Mouse (Mus musculus): ENCODE results near the gene Gm5447. TPM values are rescaled to one million over a fixed set of nuclear protein-coding genes. Genes with fewer than 3 reads are reported as not detected.

Gene Gm5447
- polyA plus RNA-seq, 1 experiment: not detected

DNA sequence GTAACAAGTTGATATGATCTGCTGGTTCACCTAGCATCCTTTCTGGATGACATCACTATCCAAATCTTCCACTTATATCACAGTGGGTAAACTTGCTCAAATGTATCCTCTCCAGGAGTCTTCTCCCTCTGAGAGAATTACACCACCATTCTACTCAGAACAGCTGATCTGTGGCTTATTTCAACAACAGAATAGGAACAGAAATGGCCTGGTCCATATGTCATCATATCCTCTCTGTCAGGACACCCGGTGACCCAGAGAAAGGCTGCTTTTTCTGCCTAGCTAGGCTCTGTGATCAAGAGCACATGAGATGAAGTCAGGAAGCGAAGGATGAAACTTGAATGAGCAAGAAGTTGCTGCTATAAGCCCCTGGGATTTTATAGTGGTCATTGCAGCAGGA, 13.7 kb downstream of the Gm5447 start:
- no peaks in the 10 kb centered on the region for H3K27me3 ChIP-seq (ENCODE audit: control insufficient read depth, insufficient read depth, low read length, poor library complexity, severe bottlenecking)
- H3K9ac ChIP-seq (ENCODE audit: low read depth, poor library complexity, severe bottlenecking): no peak overlapping the region

DNA sequence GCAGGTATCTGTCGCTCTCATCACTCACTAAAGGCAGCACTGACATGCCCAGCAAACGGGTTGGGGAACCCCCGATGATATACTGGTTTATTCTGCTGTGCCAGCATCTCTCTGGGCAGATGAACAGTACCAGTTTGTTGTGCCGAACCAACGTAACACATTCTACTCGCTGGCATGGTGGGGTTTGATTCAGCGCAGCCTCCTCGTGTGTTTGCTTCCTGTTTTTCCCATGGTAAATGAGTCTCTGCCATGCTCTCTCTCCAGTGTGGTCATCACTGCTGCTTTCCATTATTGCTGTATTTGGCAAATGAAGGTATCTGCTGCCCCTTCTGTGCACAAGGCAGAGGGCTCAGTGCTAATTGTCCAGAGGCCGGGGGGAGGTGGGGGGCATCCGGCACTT, 15.7 kb downstream of the Gm5447 start:
- Histone ChIP-seq H3K4me3 (ENCODE audit: low read depth, low read length) (no peak overlapping the region), H3K36me3 (ENCODE audit: control insufficient read depth, insufficient read depth, low read length, poor library complexity, severe bottlenecking) (no peaks in the 10 kb centered on the region), H3K9me3 (replicated peaks; ENCODE audit: control insufficient read depth, insufficient read depth, low read length, poor library complexity, severe bottlenecking) (no peaks in the 10 kb centered on the region), H3K4me1 (ENCODE audit: control insufficient read depth, insufficient read depth, low read length) (no peaks in the 10 kb centered on the region), H3K9ac (ENCODE audit: low read depth, poor library complexity, severe bottlenecking) (no peak overlapping the region), H3K27ac (ENCODE audit: insufficient read depth, low read length) (no peak overlapping the region), H3K27me3 (ENCODE audit: control insufficient read depth, insufficient read depth, low read length, poor library complexity, severe bottlenecking) (no peaks in the 10 kb centered on the region)
- TF ChIP-seq CTCF (IDR thresholded peaks at IDR 0.05; ENCODE audit: low read depth, low read length) (no peak), EP300 (IDR thresholded peaks at IDR 0.05; ENCODE audit: insufficient read depth, low read depth, low read length) (no peak), POLR2A (IDR thresholded peaks at IDR 0.05; ENCODE audit: insufficient read depth, low read length) (no peak)

More for the DNA sequence above, 13.7 kb downstream of the Gm5447 start:
- TF ChIP-seq EP300 (IDR thresholded peaks at IDR 0.05; ENCODE audit: insufficient read depth, low read depth, low read length) (no peak), CTCF (IDR thresholded peaks at IDR 0.05; ENCODE audit: low read depth, low read length) (no peak), POLR2A (IDR thresholded peaks at IDR 0.05; ENCODE audit: insufficient read depth, low read length) (no peak)
- Histone ChIP-seq H3K27ac (ENCODE audit: insufficient read depth, low read length) (no peak overlapping the region), H3K36me3 (ENCODE audit: control insufficient read depth, insufficient read depth, low read length, poor library complexity, severe bottlenecking) (no peaks in the 10 kb centered on the region), H3K4me3 (ENCODE audit: low read depth, low read length) (no peak overlapping the region), H3K9me3 (replicated peaks; ENCODE audit: control insufficient read depth, insufficient read depth, low read length, poor library complexity, severe bottlenecking) (no peaks in the 10 kb centered on the region), H3K4me1 (ENCODE audit: control insufficient read depth, insufficient read depth, low read length) (no peaks in the 10 kb centered on the region)

DNA sequence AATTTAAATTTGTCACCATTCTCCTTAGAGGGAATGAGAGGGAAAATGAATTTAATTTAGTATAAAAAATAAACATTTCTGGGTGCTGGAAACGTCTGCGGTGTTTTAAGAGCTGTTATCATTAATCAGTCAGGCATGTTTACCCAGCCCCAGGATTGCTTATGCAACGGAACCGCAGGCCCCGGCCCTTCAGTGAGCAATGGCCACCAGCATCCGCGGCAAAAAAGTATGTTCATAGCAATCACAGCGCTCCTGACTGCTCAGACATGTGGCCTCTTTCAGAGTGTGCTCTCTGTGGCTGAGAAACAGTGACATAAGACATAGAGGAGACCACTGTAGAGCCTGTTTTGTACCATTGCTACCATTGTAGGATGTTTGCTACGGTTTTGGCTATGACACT, 16.2 kb downstream of the Gm5447 start:
- no peak overlapping the region for H3K27ac ChIP-seq (ENCODE audit: insufficient read depth, low read length)
- no peak for TF ChIP-seq POLR2A (IDR thresholded peaks at IDR 0.05; ENCODE audit: insufficient read depth, low read length)
- no peak for TF ChIP-seq CTCF (IDR thresholded peaks at IDR 0.05; ENCODE audit: low read depth, low read length)
- no peak for TF ChIP-seq EP300 (IDR thresholded peaks at IDR 0.05; ENCODE audit: insufficient read depth, low read depth, low read length)

DNA sequence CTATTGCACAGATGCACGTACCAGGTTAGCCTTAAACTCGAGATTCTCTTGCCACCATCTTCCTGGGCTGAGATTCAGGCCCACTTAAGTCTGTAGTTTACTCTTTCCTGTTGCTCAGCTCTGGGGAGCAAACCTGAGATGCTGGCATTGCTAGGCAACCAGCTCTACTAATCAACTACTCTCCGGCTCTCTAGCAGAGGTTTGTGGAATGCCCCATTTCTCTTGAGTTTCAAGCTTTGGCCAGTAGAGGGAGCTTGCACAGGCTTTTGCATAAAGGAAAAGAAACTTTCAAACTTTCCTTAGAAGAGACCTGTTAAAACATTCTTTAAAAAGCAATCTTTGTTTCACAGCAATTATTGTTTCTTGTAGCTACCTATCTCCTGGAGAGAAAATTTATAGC, 19.8 kb downstream of the Gm5447 start:
- H3K27me3 ChIP-seq (ENCODE audit: control insufficient read depth, insufficient read depth, low read length, poor library complexity, severe bottlenecking): no peaks in the 10 kb centered on the region
- no peak for TF ChIP-seq POLR2A (IDR thresholded peaks at IDR 0.05; ENCODE audit: insufficient read depth, low read length)
- no peak for TF ChIP-seq EP300 (IDR thresholded peaks at IDR 0.05; ENCODE audit: insufficient read depth, low read depth, low read length)
- TF ChIP-seq CTCF (IDR thresholded peaks at IDR 0.05; ENCODE audit: low read depth, low read length): no peak
- H3K9ac ChIP-seq (ENCODE audit: low read depth, poor library complexity, severe bottlenecking): no peak overlapping the region
- no peak overlapping the region for H3K4me3 ChIP-seq (ENCODE audit: low read depth, low read length)
- H3K27ac ChIP-seq (ENCODE audit: insufficient read depth, low read length): no peak overlapping the region
- H3K36me3 ChIP-seq (ENCODE audit: control insufficient read depth, insufficient read depth, low read length, poor library complexity, severe bottlenecking): no peaks in the 10 kb centered on the region
- no peaks in the 10 kb centered on the region for H3K9me3 ChIP-seq (replicated peaks; ENCODE audit: control insufficient read depth, insufficient read depth, low read length, poor library complexity, severe bottlenecking)
- no peaks in the 10 kb centered on the region for H3K4me1 ChIP-seq (ENCODE audit: control insufficient read depth, insufficient read depth, low read length)

More for the DNA sequence above, 16.2 kb downstream of the Gm5447 start:
- Histone ChIP-seq H3K9me3 (replicated peaks; ENCODE audit: control insufficient read depth, insufficient read depth, low read length, poor library complexity, severe bottlenecking) (no peaks in the 10 kb centered on the region), H3K9ac (ENCODE audit: low read depth, poor library complexity, severe bottlenecking) (no peak overlapping the region), H3K4me3 (ENCODE audit: low read depth, low read length) (no peak overlapping the region), H3K36me3 (ENCODE audit: control insufficient read depth, insufficient read depth, low read length, poor library complexity, severe bottlenecking) (no peaks in the 10 kb centered on the region), H3K27me3 (ENCODE audit: control insufficient read depth, insufficient read depth, low read length, poor library complexity, severe bottlenecking) (no peaks in the 10 kb centered on the region), H3K4me1 (ENCODE audit: control insufficient read depth, insufficient read depth, low read length) (no peaks in the 10 kb centered on the region)

DNA sequence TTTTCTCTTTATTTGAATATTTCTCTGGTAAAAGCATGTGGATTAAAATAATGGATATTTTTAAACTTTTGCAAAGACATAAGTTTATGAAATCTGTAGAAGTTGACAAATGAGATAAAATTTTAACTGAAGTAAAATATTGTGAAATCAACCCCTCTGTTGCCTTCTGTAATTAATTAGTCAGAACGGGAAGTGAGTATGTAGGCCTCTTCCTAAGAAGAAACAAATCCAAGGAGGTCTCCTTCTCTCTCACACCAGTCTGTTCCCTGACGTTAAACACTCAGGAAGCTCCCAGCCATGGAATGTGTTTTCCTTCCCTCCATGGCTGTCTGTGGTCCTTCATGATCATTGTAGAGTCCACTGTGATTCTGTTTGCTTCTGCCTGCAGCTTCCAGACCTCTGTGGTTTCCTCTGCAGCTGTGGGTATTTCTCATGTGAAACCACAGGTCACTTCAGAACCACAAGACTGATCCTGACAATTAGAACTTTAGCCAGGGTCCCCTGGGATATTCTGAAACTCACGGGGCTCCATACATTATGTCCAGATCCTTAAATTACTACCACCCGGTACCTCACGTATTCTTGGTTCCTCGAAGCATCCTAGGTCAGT, 20.4 kb downstream of the Gm5447 start:
- H3K36me3 ChIP-seq (ENCODE audit: control insufficient read depth, insufficient read depth, low read length, poor library complexity, severe bottlenecking): no peaks in the 10 kb centered on the region
- H3K9ac ChIP-seq (ENCODE audit: low read depth, poor library complexity, severe bottlenecking): no peak overlapping the region
- H3K27ac ChIP-seq (ENCODE audit: insufficient read depth, low read length): no peak overlapping the region
- TF ChIP-seq EP300 (IDR thresholded peaks at IDR 0.05; ENCODE audit: insufficient read depth, low read depth, low read length): no peak
- TF ChIP-seq POLR2A (IDR thresholded peaks at IDR 0.05; ENCODE audit: insufficient read depth, low read length): no peak
- H3K27me3 ChIP-seq (ENCODE audit: control insufficient read depth, insufficient read depth, low read length, poor library complexity, severe bottlenecking): no peaks in the 10 kb centered on the region
- H3K9me3 ChIP-seq (replicated peaks; ENCODE audit: control insufficient read depth, insufficient read depth, low read length, poor library complexity, severe bottlenecking): no peaks in the 10 kb centered on the region
- no peak overlapping the region for H3K4me3 ChIP-seq (ENCODE audit: low read depth, low read length)
- no peaks in the 10 kb centered on the region for H3K4me1 ChIP-seq (ENCODE audit: control insufficient read depth, insufficient read depth, low read length)

DNA sequence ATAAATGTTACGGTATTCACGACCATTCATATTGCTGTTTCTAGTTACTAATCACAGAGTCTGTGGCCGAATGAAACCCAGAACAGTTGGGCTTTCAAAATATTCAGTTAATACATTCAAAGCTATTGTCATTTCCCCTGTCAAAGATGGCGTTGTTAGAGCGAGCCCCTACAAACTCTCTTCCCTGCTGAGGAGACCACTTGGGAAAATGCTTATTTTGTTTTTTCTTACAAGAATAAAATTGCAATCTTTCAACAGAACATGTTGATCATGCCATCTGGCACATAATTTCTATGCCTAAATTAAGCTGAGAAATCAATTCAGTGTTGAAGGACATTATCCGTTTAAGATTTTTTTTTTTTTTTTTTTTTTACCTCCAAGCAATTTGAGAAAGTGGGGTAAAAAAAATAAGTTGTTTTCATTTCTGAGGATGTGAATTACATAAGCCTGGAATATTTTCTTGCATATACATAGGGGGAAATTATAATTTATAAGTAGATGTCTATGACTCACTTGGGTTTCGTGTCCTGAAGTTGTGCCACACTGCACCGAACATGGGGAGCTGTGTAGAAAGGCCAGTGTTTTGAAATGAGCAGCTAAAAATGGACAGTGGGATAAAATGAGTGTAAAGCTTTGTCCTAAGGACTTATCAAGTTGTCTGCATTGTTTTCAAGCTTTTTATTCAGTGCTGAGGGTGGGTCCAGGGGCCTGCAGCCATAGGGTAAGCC, 23.7 kb downstream of the Gm5447 start:
- no peaks in the 10 kb centered on the region for H3K9me3 ChIP-seq (replicated peaks; ENCODE audit: control insufficient read depth, insufficient read depth, low read length, poor library complexity, severe bottlenecking)
- no peaks in the 10 kb centered on the region for H3K27me3 ChIP-seq (ENCODE audit: control insufficient read depth, insufficient read depth, low read length, poor library complexity, severe bottlenecking)
- H3K4me3 ChIP-seq (ENCODE audit: low read depth, low read length): no peak overlapping the region
- TF ChIP-seq POLR2A (IDR thresholded peaks at IDR 0.05; ENCODE audit: insufficient read depth, low read length) (no peak), EP300 (IDR thresholded peaks at IDR 0.05; ENCODE audit: insufficient read depth, low read depth, low read length) (no peak), CTCF (IDR thresholded peaks at IDR 0.05; ENCODE audit: low read depth, low read length) (no peak)
- no peaks in the 10 kb centered on the region for H3K36me3 ChIP-seq (ENCODE audit: control insufficient read depth, insufficient read depth, low read length, poor library complexity, severe bottlenecking)
- no peak overlapping the region for H3K9ac ChIP-seq (ENCODE audit: low read depth, poor library complexity, severe bottlenecking)
- H3K27ac ChIP-seq (ENCODE audit: insufficient read depth, low read length): no peak overlapping the region
- H3K4me1 ChIP-seq (ENCODE audit: control insufficient read depth, insufficient read depth, low read length): no peaks in the 10 kb centered on the region
